Mouse (Mus musculus): ENCODE data around the gene Gm4737.
"Not testable (repeated sequence)": the region's sequence is repeated elsewhere in the genome, so short reads cannot be mapped to it uniquely, and the experiment has no call there.

Gene Gm4737

DNA sequence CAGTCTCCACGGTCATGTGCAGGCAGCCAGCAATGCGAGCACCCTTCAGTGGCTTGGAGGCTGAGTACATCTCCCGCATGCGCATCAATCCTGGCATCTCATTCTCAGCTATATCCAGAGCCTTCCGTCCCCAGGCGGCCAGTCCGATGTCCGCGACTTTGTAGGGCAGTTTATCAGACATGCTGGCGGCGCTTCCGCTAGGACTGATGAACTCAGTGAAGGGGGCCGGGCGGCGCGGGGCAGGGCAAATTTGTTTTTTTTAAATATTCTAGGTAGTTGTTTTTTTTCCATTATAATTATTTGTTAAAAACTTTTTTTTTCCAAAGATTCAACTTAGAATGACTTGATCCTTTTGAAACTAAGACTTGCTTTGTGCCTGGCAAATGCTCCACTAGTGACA is at the start of gene Gm4737:
TSS of gene Gm4737 (minus strand) at position 246 of the 400 bp plus-strand sequence.
- not testable (repeated sequence) for DNase-seq

DNA sequence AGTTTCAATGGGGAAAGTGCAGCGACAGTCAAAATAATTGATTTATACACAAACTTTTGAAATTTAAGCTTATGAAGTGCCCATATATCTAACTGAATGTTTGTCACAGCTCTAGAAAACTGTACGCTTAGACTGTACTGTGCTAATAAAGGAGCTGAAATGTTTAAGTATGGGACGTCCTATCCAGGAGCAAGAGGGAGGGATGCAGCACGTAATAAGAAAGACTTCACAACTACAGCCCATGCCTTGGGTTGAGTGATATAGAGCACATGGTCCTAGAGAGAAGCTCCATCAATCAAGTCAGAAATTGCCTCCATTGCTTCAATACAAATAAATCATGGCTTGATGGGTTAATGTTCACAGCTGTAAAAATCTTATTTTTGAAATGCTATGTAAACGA is 40.9 kb upstream of the Gm4737 start:
- DNase-seq = no peak

DNA sequence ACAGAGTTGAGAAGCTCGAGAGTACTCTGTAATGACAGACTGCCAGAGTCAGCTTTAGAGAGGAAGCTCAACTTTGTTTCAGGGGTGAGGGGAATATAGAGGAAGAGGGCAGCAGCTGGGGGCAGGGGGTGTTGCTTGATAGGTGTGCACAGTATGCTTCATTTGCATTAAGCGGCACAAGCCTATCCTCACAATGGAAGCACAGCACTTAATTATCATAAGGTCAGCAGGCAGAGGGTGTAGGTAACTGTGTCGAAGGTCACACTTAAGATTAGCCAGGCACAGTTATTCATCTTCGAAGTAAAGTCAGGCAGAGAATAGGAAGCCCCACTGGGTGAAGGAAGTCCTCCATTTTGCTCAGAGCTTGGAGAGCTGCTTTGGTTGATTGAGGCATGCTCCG is 28.2 kb upstream of the Gm4737 start:
- DNase-seq = no peak

- no peak for DNase-seq
Measured at GRCm38 (mm10) chr16:46178121-46178801, 23.4 kb upstream of the Gm4737 start.

GRCm38 (mm10) chr16:46173039-46173438 is 18.2 kb upstream of the Gm4737 start:
- DNase-seq = no peak

DNA sequence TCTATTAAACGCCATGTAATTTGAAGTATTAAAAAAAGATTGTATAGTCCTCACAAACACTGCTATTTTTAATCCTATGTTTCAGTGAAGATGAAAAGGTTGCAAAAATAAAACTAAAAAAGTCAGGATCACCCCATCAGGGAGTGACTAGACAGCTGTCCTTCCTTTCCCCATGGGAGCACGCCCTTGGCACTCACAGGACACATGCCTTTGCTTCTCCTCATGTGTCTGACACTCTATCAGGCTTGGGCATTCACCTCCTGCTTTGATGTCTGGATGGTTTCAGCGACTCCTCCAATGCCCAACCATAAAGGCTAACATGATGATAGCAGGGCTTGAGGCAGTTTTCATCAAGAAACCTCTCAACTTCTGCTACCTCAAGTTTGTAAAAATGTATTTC is 12.1 kb upstream of the Gm4737 start:
- no peak for DNase-seq

DNA sequence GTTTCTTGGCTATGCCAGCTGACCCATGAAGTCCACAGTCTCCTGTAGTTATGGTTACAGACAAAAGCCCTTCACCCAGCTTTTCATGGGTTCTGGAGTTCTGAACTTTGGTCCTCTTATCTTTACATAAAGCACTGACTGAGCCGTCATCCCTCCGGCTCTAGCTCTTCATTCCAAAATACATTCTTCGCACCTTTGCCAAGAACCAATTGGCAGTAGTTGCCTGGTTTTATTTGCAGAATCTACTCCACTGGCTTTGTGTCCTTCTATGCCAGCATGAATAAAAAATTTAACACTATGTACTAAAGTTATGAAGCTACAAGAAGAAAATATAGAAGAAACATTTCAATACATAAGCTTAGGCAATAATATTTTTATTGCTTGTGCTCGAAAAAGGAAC is 10.4 kb upstream of the Gm4737 start:
- DNase-seq = no peak

GRCm38 (mm10) chr16:46151141-46151540 is 3.7 kb downstream of the Gm4737 start:
- DNase-seq = no peak

GRCm38 (mm10) chr16:46148661-46149341 is 6.1 kb downstream of the Gm4737 start:
- no peak for DNase-seq

- DNase-seq = no peak
Measured at GRCm38 (mm10) chr16:46146962-46147361, 7.9 kb downstream of the Gm4737 start.

DNA sequence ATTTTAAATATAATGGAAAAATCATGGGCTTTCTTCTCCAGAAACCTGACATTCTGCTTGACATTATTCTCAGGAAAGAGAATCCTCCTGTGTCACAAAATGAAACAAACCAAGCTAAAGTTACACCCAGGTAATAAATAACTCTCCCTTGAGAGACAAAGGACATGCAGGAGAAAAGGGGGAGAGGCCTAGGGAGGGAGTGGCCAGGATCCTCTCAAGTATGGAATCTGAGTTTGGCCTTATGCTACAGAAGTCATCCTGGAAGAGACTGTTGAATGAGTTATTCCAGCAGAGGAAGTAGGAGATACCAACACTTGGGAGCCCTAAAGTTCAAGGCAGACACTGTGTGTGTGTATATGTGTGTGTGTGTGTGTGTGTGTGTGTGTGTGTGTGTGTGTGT is 32.6 kb downstream of the Gm4737 start:
- no peak for DNase-seq

DNA sequence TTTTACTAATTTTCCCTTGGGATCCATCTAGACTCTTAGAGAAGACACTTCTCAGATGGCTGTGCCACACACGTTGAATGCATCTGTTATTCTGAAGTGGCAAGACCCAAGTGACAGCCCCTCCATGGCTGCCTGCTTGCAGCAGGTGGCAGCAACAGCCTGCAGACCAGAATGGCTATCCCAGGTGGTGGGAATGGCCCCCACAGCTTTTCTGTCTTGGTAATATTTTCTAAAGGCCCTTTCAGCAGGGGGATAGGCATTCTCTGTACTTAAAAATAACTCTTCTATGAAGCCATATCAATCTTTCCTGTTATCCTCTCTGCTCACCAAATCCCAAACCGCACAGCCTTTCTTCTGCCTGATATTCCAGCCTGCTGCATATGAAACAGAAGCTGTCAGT is 33.5 kb downstream of the Gm4737 start:
- DNase-seq = peak; percentile 74

DNA sequence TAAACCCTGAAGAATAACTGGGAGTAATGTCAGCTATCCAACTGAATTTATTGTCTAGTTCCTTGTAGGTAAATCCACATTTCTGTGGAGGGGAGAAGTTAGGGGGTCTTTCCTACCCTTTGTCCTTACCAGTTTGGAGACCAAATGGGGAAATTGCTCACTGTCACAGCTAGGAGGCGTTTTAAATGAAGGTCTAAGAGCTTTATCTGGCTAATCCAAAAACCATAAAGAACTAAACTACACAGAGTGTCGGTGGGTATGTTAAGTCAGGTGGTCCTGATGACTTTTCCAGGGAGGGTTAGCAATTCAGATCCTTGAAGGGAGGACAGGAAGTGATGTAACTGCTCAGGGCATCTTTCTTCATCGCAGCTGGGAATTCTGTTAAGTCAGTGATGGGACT is 34.3 kb downstream of the Gm4737 start:
- no peak for DNase-seq

DNA sequence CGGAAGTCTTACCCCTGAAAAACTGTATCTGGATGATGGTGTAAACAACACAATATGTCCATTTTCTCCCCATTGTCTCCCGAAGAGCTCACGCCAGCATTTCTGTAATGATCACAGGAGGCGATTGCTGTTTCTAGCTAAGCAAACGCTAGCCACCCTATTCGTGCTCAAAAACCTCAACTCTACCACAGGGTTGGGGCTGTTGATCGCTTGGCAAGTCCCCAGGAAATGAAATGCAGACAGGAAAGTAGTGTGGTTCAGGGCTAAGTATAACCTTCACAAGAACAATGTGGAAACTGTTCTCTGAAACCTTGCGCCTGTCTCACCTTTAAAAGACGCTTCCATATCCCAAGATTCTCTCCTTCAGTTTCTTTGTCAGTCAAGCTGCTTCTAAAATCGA is 34.9 kb downstream of the Gm4737 start, which contains the start of gene Cd96:
TSS of gene Cd96 (minus strand) at position 232 of the 400 bp plus-strand sequence.
- peak; percentile 74 for DNase-seq

DNA sequence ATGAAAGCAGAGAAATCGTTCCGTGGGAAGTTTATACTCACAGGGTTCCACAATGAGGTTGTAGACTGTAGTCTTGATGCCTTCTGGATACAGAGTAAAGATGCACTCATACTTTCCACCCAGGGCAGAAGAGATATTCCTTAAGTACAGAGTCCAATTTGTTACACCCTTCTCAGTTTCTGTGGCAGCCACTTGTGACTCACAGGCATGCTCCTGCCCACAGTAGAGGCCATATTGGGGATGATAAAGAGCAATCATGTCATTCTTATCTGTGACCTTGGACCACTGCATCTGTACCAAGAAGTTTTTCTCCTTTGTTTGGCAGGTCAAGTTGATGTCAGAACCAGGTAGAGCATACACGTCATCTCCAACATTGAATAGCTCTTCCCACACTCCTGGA is 37.2 kb downstream of the Gm4737 start:
- DNase-seq = no peak

DNA sequence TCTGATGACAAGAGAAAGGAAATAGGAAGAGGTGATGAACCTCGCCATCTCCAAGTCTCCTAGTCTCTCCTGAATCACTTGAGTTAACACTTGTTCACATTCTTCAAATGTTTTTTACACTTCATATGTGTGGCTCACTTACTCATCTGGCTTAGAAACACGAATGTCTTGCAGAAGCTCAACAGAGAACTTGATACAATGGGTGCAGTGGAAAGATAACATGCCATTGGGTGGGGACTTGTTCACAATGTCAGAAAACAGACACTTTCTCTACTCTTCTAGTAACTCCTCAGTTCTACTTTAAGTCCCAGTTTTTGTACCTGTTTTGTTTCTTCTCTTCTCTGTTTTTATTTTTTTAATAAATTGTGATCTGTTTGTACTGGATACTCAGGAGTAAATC is 40.1 kb downstream of the Gm4737 start:
- DNase-seq = no peak

GRCm38 (mm10) chr16:46109536-46109935 is 45.3 kb downstream of the Gm4737 start:
- no peak for DNase-seq

GRCm38 (mm10) chr16:46107431-46107830 is 47.4 kb downstream of the Gm4737 start:
- no peak for DNase-seq

- peak; percentile 65 for DNase-seq
Measured at GRCm38 (mm10) chr16:46104491-46104890, 50.4 kb downstream of the Gm4737 start.

Measured in thymus, postnatal 25 days (tissue).